Mouse (Mus musculus) olfactory bulb, adult 2 months (tissue): ENCODE data around the gene Fstl3. TPM values are rescaled to one million over a fixed set of nuclear protein-coding genes. Genes with fewer than 3 reads are reported as not detected.

Experiments used
- H3K27ac ChIP-seq: fragments of 200-500 bp; 2 replicates; pipeline ENCODE4 v1.5.1; 2012; ENCODE audit warnings: low read depth, low read length; ENCODE audit not compliant: insufficient read depth
- H3K4me1 ChIP-seq: fragments of 200-500 bp; 2 replicates; pipeline ENCODE4 v1.6.1; 2012; ENCODE audit warnings: low read length; ENCODE audit not compliant: control insufficient read depth, insufficient read depth
- H3K4me3 ChIP-seq: fragments of 200-500 bp; 2 replicates; pipeline ENCODE4 v1.5.1; 2012; ENCODE audit warnings: mild to moderate bottlenecking, low read depth, low read length, moderate library complexity; ENCODE audit not compliant: insufficient read depth
- CTCF ChIP-seq: fragments of 200-500 bp; IDR thresholded peaks from 2 replicates; pipeline ENCODE4 v1.5.1; 2012; ENCODE audit warnings: low read depth, mild to moderate bottlenecking, low read length, moderate library complexity; ENCODE audit not compliant: insufficient read depth
- POLR2A ChIP-seq: fragments of 200-500 bp; IDR thresholded peaks from 2 replicates; pipeline ENCODE4 v1.6.1; 2012; ENCODE audit warnings: mild to moderate bottlenecking, low read depth, low read length, moderate library complexity; ENCODE audit not compliant: insufficient read depth
- WGBS: fragments of 180-500 bp; shearing (Covaris S2); methylation state at CpG from one replicate; pipeline ENCODE4 v1.1.7; 2018; 5-methylcytosine and 5-hydroxymethylcytosine counted together
- polyA plus RNA-seq: library from polyadenylated mRNA; stranded (reverse); fragments of >200 nt; gene quantifications from 2 replicates; pipeline ENCODE4 v1.2.4, GENCODE M21; 2012; ENCODE audit warnings: low replicate concordance; ENCODE audit not compliant: missing spikeins, insufficient read depth, insufficient read length

Fstl3 gene
- polyA plus RNA-seq, 1 experiment, result not detected

DNA sequence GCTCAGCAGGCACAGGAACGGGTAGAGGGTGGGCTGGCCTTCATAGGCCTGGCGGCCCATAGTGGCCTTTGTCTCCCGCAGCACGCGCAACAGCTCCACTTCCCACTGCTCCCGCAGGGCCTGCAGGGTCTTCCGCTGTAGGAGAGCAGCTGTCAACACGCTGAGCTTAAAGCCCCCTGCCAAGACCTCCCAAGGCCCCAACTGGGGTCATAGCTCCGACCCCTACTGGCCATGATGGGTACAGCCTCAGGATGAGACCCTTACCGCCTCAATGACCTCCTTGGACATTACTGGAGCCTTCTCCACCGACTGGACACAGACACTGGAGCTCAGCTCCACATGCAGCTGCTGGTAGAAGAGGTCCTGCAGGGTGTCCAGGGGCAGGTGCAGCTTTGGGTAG lies 36.2 kb upstream of the Fstl3 start:
- H3K27ac ChIP-seq, result no peak overlapping the region
- no peak overlapping the region for H3K4me3 ChIP-seq
- no peak for TF ChIP-seq CTCF
- H3K4me1 ChIP-seq, result peaks cover 4% of the 10 kb centered on the region; the same call in 1 of the 2 replicates
- WGBS, result 51% methylated on average over 11 of the region's 11 CpGs

DNA sequence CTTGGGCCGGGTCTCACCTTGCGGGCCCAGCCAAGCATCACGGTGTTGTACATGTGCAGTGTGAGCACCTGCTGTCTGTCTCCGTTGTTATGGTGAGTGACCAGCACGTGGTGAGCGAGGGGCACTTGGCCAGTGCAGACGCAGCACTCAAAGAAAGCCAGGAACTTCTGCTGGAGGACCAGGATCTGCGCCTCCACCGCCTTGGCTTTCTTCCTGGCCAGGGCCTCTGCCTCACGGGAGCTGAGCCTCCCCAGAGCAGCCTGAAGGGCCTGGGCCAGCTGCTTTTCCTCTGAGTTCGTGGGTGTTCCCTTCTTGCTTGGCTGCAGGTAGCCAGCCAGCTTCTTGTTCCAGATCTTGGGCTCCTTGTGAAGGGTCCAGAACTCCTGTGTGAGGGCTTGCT lies 33.9 kb upstream of the Fstl3 start:
- 87% methylated on average over 11 of the region's 11 CpGs for WGBS
- TF ChIP-seq CTCF, result no peak
- TF ChIP-seq POLR2A, result no peak
- Histone ChIP-seq H3K27ac (no peak overlapping the region), H3K4me1 (peaks cover 4% of the 10 kb centered on the region; the same call in 1 of the 2 replicates), H3K4me3 (no peak overlapping the region)

DNA sequence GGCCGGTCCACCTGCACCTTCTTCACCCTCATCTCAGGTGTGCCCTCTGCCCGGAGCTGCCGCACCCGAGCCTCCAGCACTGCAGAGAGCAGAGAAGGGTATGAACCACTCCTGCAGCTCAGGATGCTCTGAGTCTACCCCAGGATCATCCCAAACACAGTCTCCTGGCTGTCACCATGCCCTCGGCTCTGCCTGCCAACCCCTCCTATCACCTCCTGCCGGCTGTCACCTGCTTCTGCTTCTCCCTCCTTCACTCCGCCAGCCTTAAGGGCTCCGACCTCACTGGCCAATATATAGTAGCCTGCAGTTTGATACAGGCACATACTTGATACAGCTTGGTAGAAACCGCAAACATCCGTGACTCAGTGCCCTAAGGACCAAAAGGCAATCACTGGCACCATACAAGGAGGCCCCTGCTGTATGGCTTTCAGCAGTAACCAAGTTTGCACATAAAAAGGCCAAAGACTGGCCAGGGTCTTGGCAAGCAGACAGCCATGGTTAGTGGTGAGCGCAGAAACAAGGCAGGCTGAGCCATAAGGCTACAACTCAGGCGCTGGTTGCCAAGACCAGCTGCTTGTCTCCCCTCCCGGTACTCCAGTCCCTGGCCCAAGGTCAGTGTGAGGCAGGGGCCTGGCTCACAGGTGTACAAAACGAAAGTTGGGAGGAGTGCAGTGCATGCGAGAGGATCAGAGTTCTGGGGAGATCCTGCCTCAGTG lies 33.3 kb upstream of the Fstl3 start:
- 89% methylated on average over 15 of the region's 15 CpGs for WGBS
- Histone ChIP-seq H3K4me1 (peaks cover 4% of the 10 kb centered on the region; the same call in 1 of the 2 replicates), H3K27ac (no peak overlapping the region)

DNA sequence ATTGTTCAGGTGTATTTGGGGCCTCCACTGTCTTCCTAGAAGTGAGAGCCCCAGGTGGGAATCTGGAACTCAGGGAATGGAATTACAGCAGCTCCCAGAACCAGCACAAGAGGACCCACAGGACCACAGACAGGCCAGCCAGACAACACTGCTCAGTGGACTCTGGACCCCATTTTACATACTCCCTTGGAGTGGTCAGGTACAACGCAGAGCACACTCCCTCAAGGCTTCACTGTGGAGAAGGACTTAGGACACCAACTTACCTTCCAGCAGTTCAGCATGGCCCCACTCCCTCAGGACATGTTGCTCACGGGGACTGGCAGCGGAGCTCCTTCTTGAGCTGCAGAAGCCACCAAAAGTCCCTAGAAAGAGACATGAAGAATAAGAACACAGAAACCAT lies 31.7 kb upstream of the Fstl3 start:
- Histone ChIP-seq H3K4me1 (peaks cover 4% of the 10 kb centered on the region; the same call in 1 of the 2 replicates), H3K27ac (no peak overlapping the region), H3K4me3 (no peak overlapping the region)
- TF ChIP-seq POLR2A, result no peak
- TF ChIP-seq CTCF, result no peak
- WGBS, result 94% methylated on average over 3 of the region's 3 CpGs

More for the DNA sequence above, 33.3 kb upstream of the Fstl3 start:
- no peak for TF ChIP-seq POLR2A
- no peak for TF ChIP-seq CTCF
- H3K4me3 ChIP-seq, result no peak overlapping the region

DNA sequence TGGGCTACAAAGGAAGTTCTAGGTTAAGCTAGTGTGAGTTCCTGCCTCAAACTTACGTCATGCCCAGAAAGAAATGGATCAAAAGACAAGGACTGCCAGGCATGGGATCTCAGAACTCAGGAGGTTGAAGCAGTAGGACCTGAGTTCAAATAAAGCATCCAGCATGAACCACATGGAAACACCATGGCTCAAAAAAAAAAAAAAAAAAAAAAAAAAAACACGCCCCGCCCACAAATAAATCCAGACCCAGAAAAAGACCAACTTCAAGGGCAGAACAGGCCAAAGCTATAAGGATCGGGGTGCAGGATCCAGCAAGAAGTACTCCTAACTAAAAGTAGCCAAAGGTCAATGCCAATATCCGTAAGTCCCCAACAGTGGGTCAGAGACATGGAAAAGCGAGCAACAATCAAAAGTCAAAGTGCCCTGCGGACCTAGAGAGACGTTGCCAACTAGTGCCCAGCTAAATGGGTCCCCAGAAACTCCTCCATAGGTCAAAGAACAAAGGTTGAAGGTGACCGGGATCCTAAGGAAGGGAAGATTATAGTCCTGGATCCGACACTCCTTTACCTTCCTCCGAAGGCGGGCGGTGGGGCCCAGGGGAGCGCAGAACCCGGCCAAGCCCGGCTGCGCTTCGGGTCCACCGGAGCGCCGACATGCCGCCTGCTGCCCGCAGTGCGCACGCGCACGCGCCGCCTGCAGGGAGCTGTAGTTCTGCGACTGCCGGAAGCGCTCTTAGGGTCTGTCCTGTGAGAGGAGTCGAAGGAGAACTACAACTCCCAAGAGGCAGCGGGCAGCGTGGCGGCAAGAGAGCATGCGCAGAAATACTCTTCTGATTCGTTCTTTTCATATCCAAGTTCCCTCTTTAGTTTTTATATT lies 30.9 kb upstream of the Fstl3 start, which contains the start of gene Polrmt:
Gene Polrmt, minus strand, starts transcription at position 684 of the 876 bp plus-strand sequence.
- no peak within 1 kb of the TSS for H3K27ac ChIP-seq

DNA sequence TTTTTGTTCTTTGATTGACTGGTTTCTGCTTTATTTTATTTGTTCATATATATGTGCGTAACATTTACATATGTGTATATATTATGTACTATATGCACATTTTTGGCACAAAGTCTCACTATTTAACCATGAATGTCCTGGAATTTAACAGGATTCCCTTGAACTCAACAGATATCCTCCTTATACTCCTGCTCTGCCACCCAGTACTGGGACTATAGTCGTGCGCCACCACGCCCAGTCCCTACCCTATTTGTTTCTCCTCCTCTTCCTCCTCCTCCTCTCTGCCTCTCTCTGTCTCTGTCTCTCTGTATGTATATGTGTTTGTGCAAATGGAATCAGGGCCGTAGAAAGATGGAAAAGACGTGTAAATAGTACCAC lies 30.3 kb upstream of the Fstl3 start:
- H3K4me1 ChIP-seq, result peaks cover 4% of the 10 kb centered on the region; the same call in 1 of the 2 replicates
- 18% methylated on average over 6 of the region's 6 CpGs for WGBS
- no peak overlapping the region for H3K4me3 ChIP-seq
- no peak for TF ChIP-seq POLR2A
- no peak for TF ChIP-seq CTCF
- H3K27ac ChIP-seq, result no peak overlapping the region

More for the DNA sequence above, 30.9 kb upstream of the Fstl3 start, which contains the start of gene Polrmt:
- 2% methylated on average over 38 of the region's 38 CpGs for WGBS
- TF ChIP-seq POLR2A (peak; percentile 93), CTCF (no peak)
- Histone ChIP-seq H3K4me1 (peaks cover 4% of the 10 kb centered on the region; the same call in 1 of the 2 replicates), H3K4me3 (peak within 1 kb of the TSS; percentile 70)

DNA sequence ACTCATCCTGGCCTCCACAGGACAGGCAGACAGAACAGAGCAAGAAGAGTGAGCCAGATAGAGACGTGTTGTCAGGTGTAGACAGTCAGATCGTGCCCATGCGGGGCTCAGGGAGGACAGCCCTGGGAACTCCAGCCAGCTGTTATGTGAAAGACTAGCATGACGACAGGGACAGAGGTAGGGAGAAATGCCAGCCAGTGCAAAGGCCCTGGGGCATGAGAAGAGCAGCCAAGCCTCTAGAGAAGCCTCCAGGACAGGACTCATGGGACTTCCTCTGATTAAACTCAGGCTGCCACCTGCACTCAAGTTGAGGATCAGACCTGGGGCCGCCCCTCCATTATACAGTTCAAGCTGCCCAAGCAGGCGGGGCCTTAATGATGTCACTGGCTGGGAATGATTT lies 28.6 kb upstream of the Fstl3 start:
- 81% methylated on average over 6 of the region's 6 CpGs for WGBS
- TF ChIP-seq POLR2A (no peak), CTCF (no peak)
- Histone ChIP-seq H3K4me3 (no peak overlapping the region), H3K27ac (no peak overlapping the region), H3K4me1 (peaks cover 4% of the 10 kb centered on the region; the same call in 1 of the 2 replicates)

DNA sequence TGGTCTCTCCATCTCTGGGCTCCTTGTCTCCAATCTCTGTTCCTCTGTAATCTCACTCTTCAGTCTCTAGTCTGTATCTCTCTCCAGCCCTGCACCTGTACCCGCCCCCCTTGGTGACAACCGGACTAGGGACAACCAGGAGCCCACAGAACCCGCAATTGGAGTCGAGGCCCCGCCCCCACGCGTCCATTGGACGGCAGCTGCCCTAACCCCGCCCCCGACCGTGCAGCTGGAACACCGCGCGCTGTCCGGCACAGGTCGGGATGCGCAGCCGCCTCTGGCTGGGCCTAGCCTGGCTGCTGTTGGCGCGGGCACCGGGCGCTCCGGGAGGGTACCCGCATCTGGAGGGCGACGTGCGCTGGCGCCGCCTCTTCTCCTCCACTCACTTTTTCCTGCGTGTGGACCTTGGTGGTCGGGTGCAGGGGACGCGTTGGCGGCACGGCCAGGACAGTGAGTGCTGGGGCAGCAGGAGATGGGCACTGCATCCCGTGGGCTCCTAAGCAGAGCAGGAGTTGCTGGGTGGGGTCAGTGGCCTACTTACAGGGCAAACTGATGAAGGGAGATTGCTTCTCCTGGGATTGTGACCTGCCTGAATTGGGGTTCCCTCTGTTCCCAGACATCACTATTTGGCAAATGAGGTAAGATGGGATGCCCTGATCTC lies 22.1 kb upstream of the Fstl3 start, which contains the start of gene Fgf22:
Gene Fgf22, plus strand, starts transcription at position 221 of the 661 bp plus-strand sequence.
- peak within 1 kb of the TSS; percentile 53 for H3K4me3 ChIP-seq
- no peak within 1 kb of the TSS for H3K27ac ChIP-seq
- TF ChIP-seq POLR2A, result no peak
- TF ChIP-seq CTCF, result no peak
- H3K4me1 ChIP-seq, result peaks cover 6% of the 10 kb centered on the region
- 1% methylated on average over 36 of the region's 36 CpGs for WGBS

DNA sequence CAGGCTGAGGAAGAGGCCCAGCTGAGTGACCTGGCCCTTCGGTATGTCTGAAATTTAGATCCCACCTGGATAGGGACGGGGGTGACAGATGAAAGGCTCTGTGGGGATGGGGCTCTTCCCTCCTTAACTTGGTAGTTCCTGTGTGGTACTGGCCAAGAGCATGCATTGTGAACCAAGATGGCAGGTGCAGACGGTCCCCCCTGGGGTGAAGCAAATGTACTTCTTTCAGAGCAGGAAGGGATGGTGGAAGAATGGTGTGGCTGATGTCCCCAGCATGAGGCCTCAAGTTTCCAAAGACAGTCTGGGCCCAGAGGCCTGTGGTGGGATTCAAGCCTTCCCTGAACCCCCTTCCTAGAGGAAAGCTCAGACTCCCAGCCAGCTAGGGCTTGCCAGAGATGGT lies 21.2 kb upstream of the Fstl3 start:
- H3K4me3 ChIP-seq, result no peak overlapping the region
- H3K4me1 ChIP-seq, result peaks cover 6% of the 10 kb centered on the region
- no peak overlapping the region for H3K27ac ChIP-seq
- TF ChIP-seq CTCF, result no peak
- no peak for TF ChIP-seq POLR2A
- WGBS, result 89% methylated on average over 3 of the region's 3 CpGs
